Comparison of ENCODE assay signal across 25 mouse cellular contexts in genomic region chr9:57392892-57393291, GRCm38 (mm10). TPM values are rescaled to one million over a fixed set of nuclear protein-coding genes. Genes with fewer than 3 reads are reported as not detected.
A peak's percentile ranks its signal among the peaks of the same experiment; 100 is the strongest.
DNase-seq lines count a peak whose midpoint lies in the region; ATAC-seq and TF ChIP-seq lines count a peak whose summit lies in the region.
"Had no signal": no experiment of that assay in that cellular context is flagged by ENCODE, and none has a peak within 500 bp of the region (broad histone marks: within the 10 kb centered on the region; RNA-seq: fewer than 3 reads in every experiment).

No protein-coding gene starts in this region.

- no peak overlapping the region for H3K4me3 ChIP-seq in limb, embryonic 11.5 days (ENCODE audit: low read depth, low read length)
- H3K4me3 ChIP-seq in limb, embryonic 10.5 days, result no peak overlapping the region
- H3K4me3 ChIP-seq in intestine, embryonic 15.5 days (replicated peaks), result no peak overlapping the region
- H3K4me3 ChIP-seq in intestine, postnatal 0 days (ENCODE audit: low read depth, low read length), result no peak overlapping the region
- H3K4me3 ChIP-seq: embryonic facial prominence, embryonic 12.5 days; embryonic facial prominence, embryonic 15.5 days; gastrocnemius, adult 2 months; heart, embryonic 10.5 days; heart, embryonic 13.5 days had no signal

- no peak overlapping the region for H3K9ac ChIP-seq in limb, embryonic 11.5 days (ENCODE audit: low read length)
- H3K9ac ChIP-seq in intestine, embryonic 15.5 days, result no peak overlapping the region
- H3K9ac ChIP-seq in intestine, postnatal 0 days (ENCODE audit: low read depth, low read length), result no peak overlapping the region
- H3K9ac ChIP-seq: embryonic facial prominence, embryonic 12.5 days; embryonic facial prominence, embryonic 15.5 days; forebrain, postnatal 0 days; heart, embryonic 13.5 days; hindbrain, embryonic 14.5 days had no signal

- no peak overlapping the region for H3K4me2 ChIP-seq in limb, embryonic 11.5 days (ENCODE audit: low read depth, severe bottlenecking)
- H3K4me2 ChIP-seq in intestine, embryonic 15.5 days (replicated peaks), result no peak overlapping the region
- no peak overlapping the region for H3K4me2 ChIP-seq in intestine, postnatal 0 days (replicated peaks; ENCODE audit: low read depth)
- H3K4me2 ChIP-seq: embryonic facial prominence, embryonic 12.5 days; embryonic facial prominence, embryonic 15.5 days; heart, embryonic 13.5 days; hindbrain, embryonic 14.5 days had no signal

- no peak overlapping the region for H3K27ac ChIP-seq in limb, embryonic 11.5 days (replicated peaks; ENCODE audit: low read depth, low read length)
- H3K27ac ChIP-seq in limb, embryonic 10.5 days, result no peak overlapping the region
- H3K27ac ChIP-seq in intestine, embryonic 15.5 days, result 0 out of 2 replicates have a peak overlapping the region, but pooled peaks have one; percentile 39
- H3K27ac ChIP-seq in intestine, postnatal 0 days (ENCODE audit: low read depth, low read length), result no peak overlapping the region; the same call in 1 of the 2 replicates
- H3K27ac ChIP-seq: embryonic facial prominence, embryonic 12.5 days; embryonic facial prominence, embryonic 15.5 days; gastrocnemius, adult 2 months; heart, embryonic 10.5 days; heart, embryonic 13.5 days; hindbrain, embryonic 14.5 days; hindbrain, postnatal 0 days had no signal

- no peak for TF ChIP-seq CTCF in intestine, postnatal 0 days (IDR thresholded peaks at IDR 0.05; ENCODE audit: low read depth)

- ATAC-seq in limb, embryonic 11.5 days (ENCODE audit: insufficient number of reproducible peaks, low FRiP score, low TSS enrichment, low read depth), result no peak
- ATAC-seq in intestine, embryonic 15.5 days, result peak; percentile 82
- ATAC-seq in intestine, postnatal 0 days, result 0 out of 2 replicates have a peak, but pooled peaks have one; percentile 19
- ATAC-seq: CD4-positive, CD25-positive, alpha-beta regulatory T cell, adult 4 months; forebrain, embryonic 14.5 days; forebrain, postnatal 0 days; hindbrain, postnatal 0 days had no signal

- 82% methylated on average over 1 of the region's 1 CpGs for WGBS in limb, embryonic 11.5 days
- 73% methylated on average over 1 of the region's 1 CpGs for WGBS in limb, embryonic 10.5 days
- WGBS in intestine, embryonic 15.5 days, result 32% methylated on average over 1 of the region's 1 CpGs
- WGBS in intestine, postnatal 0 days, result 24% methylated on average over 1 of the region's 1 CpGs

- H3K4me1 ChIP-seq in limb, embryonic 11.5 days (ENCODE audit: control insufficient read depth, insufficient read depth, low read length), result no peaks in the 10 kb centered on the region
- no peaks in the 10 kb centered on the region for H3K4me1 ChIP-seq in limb, embryonic 10.5 days
- H3K4me1 ChIP-seq in intestine, embryonic 15.5 days (replicated peaks), result no peaks in the 10 kb centered on the region
- H3K4me1 ChIP-seq in intestine, postnatal 0 days (replicated peaks; ENCODE audit: control insufficient read depth, insufficient read depth, low read length), result no peaks in the 10 kb centered on the region
- H3K4me1 ChIP-seq: embryonic facial prominence, embryonic 12.5 days; embryonic facial prominence, embryonic 15.5 days had no signal

- no peaks in the 10 kb centered on the region for H3K27me3 ChIP-seq in limb, embryonic 11.5 days (ENCODE audit: control insufficient read depth, insufficient read depth, low read length)
- no peaks in the 10 kb centered on the region for H3K27me3 ChIP-seq in limb, embryonic 10.5 days (ENCODE audit: low read depth, poor library complexity, severe bottlenecking)
- no peaks in the 10 kb centered on the region for H3K27me3 ChIP-seq in intestine, embryonic 15.5 days (replicated peaks)
- H3K27me3 ChIP-seq in intestine, postnatal 0 days (replicated peaks; ENCODE audit: control insufficient read depth, insufficient read depth, low read length), result no peaks in the 10 kb centered on the region
- H3K27me3 ChIP-seq: embryonic facial prominence, embryonic 12.5 days; embryonic facial prominence, embryonic 15.5 days; heart, embryonic 13.5 days had no signal

- H3K9me3 ChIP-seq in limb, embryonic 11.5 days (ENCODE audit: control insufficient read depth, low read length), result no peaks in the 10 kb centered on the region
- H3K9me3 ChIP-seq in limb, embryonic 10.5 days (replicated peaks), result no peaks in the 10 kb centered on the region
- no peaks in the 10 kb centered on the region for H3K9me3 ChIP-seq in intestine, embryonic 15.5 days
- no peaks in the 10 kb centered on the region for H3K9me3 ChIP-seq in intestine, postnatal 0 days (ENCODE audit: control insufficient read depth)
- H3K9me3 ChIP-seq: embryonic facial prominence, embryonic 12.5 days; embryonic facial prominence, embryonic 15.5 days; heart, embryonic 10.5 days; heart, embryonic 13.5 days had no signal

- peak; percentile 6 for DNase-seq in limb, embryonic 11.5 days (ENCODE audit: low spot score)
- DNase-seq in limb, embryonic 10.5 days (ENCODE audit: low spot score), result no peak
- no peak for DNase-seq in c-Kit-positive CD71-positive TER-119-positive erythroid progenitor cells, embryonic 14.5 days (ENCODE audit: low spot score)
- DNase-seq in right cerebral cortex, adult 18-20 months, result no peak
- DNase-seq: adrenal gland, adult 8-10 months; adrenal gland, postnatal 25 days; cerebellum, adult 18-20 months; cerebellum, adult 9-10 months; cerebellum, postnatal 14 days; forebrain, postnatal 0 days; gastrocnemius, adult 2 months; gastrocnemius, postnatal 14 days; heart, adult 18-20 months; heart, postnatal 14 days; heart, postnatal 4 days had no signal

- H3K36me3 ChIP-seq in limb, embryonic 11.5 days (ENCODE audit: control insufficient read depth, insufficient read depth, low read length), result no peaks in the 10 kb centered on the region
- no peaks in the 10 kb centered on the region for H3K36me3 ChIP-seq in limb, embryonic 10.5 days
- no peaks in the 10 kb centered on the region for H3K36me3 ChIP-seq in intestine, embryonic 15.5 days
- H3K36me3 ChIP-seq in intestine, postnatal 0 days (ENCODE audit: control insufficient read depth, insufficient read depth), result no peaks in the 10 kb centered on the region
- H3K36me3 ChIP-seq: embryonic facial prominence, embryonic 12.5 days; embryonic facial prominence, embryonic 15.5 days; heart, embryonic 10.5 days; heart, embryonic 13.5 days had no signal

RNA-seq across cellular contexts. Expression of gene Ppcdc, which starts 47.0 kb away (rescaled TPM):
- 26.5 and 32.2 TPM in 2 replicates for polyA plus RNA-seq in limb, embryonic 11.5 days (2014; fragmentation: Nextera tagmentation; extraction: Ambion mirVana)
- polyA plus RNA-seq in limb, embryonic 10.5 days (2016; fragmentation: Nextera tagmentation; extraction: Ambion mirVana), result 22.4 and 28.5 TPM in 2 replicates
- 25.0 and 30.1 TPM in 2 replicates for polyA plus RNA-seq in intestine, embryonic 15.5 days (2015; fragmentation: Nextera tagmentation; extraction: Ambion mirVana)
- polyA plus RNA-seq in intestine, postnatal 0 days (2015; fragmentation: Nextera tagmentation; extraction: Ambion mirVana), result 17.3 and 18.8 TPM in 2 replicates
